Mouse (Mus musculus) left cerebral cortex, postnatal 25 days (tissue): Measurements from ENCODE around the gene Lpxn. TPM values are rescaled to one million over a fixed set of nuclear protein-coding genes. Genes with fewer than 3 reads are reported as not detected.

ENCODE experiments used
- DNase-seq, 2 experiments: peaks; one replicate each; pipeline ENCODE4 v3.0.0; 2022; ENCODE audit warnings: low spot score in 2 of 2, mixed read lengths in 1 of 2
- intact Hi-C: fragments of 180-260 bp; cut with DNase I; formaldehyde crosslinking; loops from one replicate; pipeline ENCODE4 v1.15.1; 2025
- total RNA-seq, 2 experiments: library from RNA; stranded (reverse); gene quantifications; 2 replicates each; pipeline ENCODE4 v1.2.3; 2021

Lpxn gene
- total RNA-seq: 1 to 10 TPM; 1.4 to 2.0 TPM

DNA sequence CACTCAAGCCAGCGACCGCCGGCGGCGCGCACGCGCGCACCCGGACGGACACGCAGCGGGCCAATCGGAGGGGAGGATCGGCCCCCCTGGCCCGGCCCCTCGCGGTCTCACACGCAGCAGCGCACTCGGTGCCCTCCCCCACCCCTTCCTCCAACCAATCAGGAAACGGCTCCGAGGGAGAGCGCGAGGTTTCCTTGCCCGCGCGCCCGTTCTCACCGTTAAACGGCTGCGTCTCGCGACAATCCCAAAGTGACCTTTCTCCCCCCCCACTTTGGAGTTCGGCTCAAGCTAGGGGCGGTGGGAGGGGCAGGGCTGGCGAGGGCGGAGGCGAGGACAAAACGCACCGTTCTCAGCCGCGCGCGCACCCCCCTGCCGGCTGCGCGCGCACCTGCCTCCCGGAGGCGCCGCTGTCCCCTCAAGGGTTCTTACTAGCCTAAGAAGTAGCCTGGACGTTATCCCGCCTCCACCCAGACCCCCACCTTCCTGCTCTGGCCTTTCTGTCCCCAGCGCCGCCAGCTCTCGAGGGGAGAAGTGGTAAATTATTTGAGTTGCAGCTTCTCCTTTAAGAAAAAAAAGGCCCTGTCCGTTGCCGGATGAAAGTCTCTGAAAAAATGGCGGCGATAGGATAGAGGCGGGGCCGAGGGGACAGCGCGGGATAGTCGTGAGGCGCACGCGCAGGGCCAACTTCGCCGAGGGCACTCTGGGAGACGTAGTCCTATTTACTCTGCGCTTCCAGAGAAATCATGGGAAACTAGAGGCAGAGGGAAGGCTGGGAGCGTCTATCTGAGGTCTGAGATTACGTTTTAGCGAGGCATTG, at the start of gene Lpxn, which contains the start of gene Zfp91:
TSS of gene Lpxn (plus strand) at position 683 of the 817 bp plus-strand sequence.
TSS of gene Zfp91 (minus strand) at position 616 of the 817 bp plus-strand sequence.
- intact Hi-C loops: loop anchor here (2.0 to 5.0 kb wide), 3 partner anchors 198 to 293 kb away; partner anchors contain the start of genes Dtx4 and Gm4952
- DNase-seq: peak; percentile 96 to 99

GRCm38 (mm10) chr19:12756286-12756685, 39.7 kb upstream of the Lpxn start:
- intact Hi-C loops: no loop called here
- no peak for DNase-seq

DNA sequence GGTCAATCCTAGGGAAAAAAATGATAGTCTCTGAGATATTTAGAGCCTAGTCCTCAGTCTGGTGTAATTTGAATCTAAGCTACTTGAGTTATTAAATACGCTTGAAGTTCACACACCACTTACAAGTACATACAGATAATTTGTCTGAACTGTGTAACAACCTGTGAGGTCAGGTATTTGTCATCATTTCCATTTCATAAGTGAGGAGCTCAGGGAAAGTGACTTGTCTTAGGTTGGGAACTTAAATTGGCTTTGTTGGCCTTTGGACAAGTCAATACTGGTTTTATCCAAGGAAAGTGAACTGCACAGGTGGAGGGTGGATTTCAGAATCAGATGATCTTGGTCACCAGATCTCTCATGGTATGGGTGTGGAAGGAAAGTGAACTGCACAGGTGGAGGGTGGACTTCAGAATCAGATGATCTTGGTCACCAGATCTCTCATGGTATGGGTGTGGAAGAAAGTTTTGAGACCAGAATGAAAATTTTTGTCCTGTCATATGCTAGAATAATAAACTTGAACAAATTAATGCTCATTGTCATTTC, 37.0 kb upstream of the Lpxn start:
- no peak for DNase-seq
- intact Hi-C loops: no loop called here

DNA sequence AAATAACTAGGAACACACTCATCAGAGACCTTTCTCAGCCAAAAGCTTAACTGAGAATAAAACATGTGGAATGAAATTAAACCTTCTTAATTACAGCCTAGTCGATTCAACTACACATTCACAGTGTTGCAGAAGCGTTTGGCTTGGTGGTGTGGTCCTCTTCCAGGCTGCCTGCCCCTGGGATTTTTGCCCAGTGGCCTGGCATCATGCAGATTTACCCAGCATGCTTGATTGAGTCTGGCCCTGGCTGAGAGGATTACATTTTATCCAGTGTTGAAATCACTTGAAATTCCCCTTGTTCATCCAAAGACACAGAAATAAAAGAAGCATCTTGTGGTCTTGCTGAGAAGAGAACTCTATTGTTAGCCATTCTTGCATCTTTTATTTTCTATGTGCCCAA, 36.3 kb upstream of the Lpxn start:
- intact Hi-C loops: no loop called here
- peak; percentile 14 to 53 for DNase-seq

DNA sequence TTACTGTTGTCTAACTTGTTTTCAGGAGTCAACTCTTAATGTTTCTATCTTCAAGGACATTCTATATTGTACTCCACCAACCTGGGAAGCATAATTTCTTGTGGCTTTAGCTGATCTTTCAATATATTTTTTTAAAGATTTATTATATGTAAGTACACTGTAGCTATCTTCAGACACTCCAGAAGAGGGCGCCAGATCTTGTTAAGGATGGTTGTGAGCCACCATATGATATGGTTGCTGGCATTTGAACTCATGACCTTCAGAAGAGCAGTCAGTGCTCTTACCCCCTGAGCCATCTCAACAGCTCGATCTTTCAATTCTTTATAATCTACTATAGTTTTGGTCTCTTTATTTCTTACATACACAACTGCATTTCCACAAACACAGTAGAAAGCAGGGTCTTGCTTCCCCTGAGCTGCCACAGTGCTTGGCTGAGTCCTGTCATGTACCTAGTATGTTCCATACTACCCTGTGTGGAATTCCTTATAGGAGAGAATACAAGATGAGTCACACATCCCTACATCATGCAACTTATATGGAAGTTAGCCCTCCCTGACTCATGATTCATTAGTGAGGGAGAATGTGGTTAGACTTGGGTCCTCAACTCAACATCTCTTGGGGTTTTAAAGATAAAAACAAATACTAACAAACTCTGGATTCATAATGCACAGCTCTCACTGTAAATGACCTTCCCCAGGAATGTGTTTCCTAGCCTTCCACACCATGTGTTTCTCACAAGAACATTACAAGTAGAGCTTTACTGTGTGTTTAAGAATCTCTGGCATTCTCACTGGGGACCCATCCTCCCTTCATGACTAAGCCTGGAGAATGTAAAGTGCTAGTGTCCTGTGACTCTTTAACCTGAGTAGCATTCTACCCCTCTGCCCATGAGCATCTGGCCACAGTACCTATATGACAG, 33.5 kb upstream of the Lpxn start:
- intact Hi-C loops: no loop called here
- DNase-seq: no peak

GRCm38 (mm10) chr19:12765308-12765707, 30.7 kb upstream of the Lpxn start, which contains the start of gene Cntf:
TSS of gene Cntf (minus strand) at chr19:12765632.
- intact Hi-C loops: no loop called here
- DNase-seq: no peak

DNA sequence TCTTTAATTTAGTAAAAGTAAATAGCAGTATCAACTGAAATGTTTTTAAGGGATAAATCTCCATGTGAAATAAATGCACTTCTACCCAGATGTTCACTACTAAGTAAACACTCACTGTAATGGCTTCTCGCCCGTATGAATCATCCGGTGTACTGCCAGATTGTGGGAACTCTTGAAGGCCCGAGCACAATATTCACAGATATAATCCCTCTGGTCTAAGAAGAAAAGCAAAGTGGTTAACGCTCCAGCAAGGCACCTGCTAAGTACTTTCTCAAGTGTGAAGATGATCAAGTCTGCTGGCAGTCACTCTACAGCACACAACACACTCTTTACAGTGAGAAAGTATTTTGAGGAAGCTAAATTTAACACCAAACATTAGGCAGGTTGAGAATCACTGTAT, 25.1 kb upstream of the Lpxn start:
- intact Hi-C loops: no loop called here
- DNase-seq: no peak

DNA sequence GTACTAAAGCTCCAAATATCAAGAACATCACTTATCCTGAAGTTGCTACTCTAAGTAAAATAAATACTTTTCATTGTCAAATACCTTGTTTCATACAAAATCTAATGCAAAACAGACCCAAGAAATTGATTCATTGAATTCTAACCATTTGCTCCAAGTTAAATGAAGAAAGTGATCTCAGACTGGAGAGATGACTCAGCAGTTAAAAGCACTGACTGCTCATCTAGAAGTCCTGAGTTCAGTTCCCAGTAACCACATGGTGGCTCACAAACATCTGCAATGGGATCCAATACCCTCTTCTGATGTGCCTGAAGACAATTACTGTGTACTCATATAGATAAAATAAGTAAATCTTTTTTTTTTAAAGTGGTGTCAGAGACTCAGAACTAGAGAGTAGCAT, 15.6 kb upstream of the Lpxn start:
- DNase-seq: no peak
- intact Hi-C loops: no loop called here

DNA sequence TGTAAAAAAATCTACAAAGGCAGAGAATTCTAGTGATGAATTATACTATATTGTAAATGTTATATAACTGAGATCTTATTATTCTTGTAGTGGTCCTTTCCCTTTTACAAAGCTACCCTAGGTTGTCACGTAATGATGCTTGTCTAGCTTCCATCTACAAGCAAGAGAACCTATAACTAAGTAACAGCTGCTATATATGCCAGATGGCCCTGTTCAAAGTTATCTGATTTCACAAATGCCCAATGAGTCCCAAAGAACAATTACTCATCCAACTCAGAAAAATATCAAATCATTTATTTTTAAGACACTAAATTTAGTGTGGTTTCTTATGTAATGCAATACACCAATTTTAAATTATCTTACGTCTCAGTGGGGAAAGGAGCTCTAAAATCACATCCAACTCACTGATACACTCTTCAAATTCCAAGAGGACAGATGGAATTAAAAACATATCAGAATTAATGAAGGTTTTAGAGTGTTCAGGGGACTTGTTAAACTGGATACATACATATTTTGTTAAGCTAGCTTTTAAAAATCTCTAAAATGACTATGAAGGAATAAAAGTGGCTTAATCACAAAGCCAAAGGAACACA, 9.1 kb upstream of the Lpxn start:
- DNase-seq: peak in 1 of 2 experiments; percentile 62
- intact Hi-C loops: no loop called here

GRCm38 (mm10) chr19:12787721-12788120, 8.3 kb upstream of the Lpxn start:
- DNase-seq: no peak
- intact Hi-C loops: no loop called here

DNA sequence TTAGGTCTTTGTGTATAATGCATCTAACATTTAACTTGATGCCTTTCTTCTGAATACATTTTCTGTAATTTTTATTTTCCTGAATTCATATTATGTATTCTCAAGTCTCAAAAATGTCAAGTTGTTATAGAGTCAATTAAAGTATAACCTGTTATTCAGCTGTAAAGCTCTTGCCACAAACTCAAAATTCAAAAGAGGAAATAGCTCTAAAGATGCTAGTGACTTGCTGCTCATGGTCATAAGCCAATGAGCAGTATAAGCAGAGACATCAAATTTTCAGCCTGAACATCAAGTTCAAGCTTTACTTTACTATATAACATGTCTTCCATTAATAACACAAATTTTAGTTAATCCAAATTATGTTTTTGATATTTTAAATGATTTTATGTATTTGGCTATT, 3.6 kb upstream of the Lpxn start:
- intact Hi-C loops: loop anchor here (5.0 kb wide), 1 partner anchor 780 kb away; no protein-coding TSS in a partner anchor
- no peak for DNase-seq

DNA sequence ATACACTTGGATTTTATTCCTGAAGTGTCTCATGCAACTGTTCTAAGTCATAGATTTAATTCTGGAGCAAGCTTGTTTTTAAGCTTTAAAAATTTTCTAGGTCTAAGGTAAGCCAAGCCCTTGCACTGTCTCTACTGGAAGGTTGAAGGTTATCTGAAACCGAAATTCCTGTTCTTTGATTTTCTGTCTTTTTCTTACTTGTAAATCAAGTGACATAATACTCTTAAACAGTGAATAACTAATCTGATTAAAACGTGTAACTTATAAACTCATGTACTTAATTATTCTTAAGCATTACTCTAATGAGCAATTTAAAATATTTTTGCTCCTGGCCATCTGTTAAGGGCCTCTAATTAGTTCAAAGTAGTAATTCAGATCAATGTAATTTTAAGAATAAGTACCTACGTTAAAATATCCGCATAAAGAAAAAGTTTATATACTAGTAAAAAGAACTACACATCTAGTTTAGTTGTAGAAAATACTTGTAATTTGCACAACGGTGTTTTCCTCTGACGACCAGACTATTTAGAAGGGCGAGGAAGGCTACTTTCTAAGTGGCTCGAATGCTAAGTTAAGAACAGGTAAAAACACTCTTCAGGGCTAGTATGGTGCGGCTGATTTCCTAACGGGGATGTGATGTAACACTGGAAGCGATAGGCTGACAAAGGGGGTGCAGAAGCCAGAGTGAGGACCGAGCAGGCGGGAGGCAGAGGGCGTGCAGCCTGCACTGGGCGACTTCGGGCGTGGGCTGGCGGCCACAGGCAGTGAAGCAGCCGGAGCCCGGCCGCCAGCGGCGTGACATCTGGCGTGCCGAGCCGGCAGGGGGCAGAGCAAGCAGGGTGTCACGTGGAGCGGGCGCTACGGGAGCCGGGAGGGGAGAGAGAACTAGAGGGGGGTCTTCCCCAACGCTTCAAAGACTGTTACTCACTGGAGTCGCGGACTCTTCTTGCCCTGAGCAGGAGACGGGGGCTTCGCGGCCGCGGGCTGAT, 1.6 kb upstream of the Lpxn start:
- peak; percentile 94 to 95 for DNase-seq
- intact Hi-C loops: loop anchor here (1.0 to 5.0 kb wide), 4 partner anchors 72 to 782 kb away; partner anchors contain the start of genes Dtx4 and Gm4952

DNA sequence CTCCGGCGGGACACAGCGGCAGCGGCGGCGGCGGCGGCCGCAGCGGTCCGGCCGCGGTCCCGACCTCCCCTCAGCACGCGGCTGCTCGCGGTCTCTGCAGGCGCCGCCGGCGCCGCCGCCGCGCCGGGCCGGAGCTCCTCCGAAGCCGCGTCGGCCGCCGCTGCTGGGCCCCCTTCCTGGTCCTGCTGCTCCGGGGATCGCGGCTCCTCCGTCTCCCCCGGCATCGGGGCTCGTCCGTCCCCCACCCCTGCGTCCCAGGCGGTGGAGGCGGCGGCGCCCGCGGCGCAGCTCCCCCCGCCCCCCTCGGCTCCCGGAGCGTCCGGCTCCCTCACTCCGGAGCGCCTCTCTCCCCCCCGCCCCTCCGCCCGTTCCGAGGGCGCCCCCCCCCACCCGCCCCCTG, 883 bp upstream of the Lpxn start:
- DNase-seq: no peak
- intact Hi-C loops: loop anchor here (5.0 kb wide), 2 partner anchors 198 to 293 kb away; partner anchors contain the start of genes Dtx4 and Gm4952

- intact Hi-C loops: loop anchor here (2.0 to 5.0 kb wide), 3 partner anchors 199 to 294 kb away; partner anchors contain the start of genes Dtx4 and Gm4952
- peak in 1 of 2 experiments; percentile 77 for DNase-seq
These were observed 437 bp downstream of the Lpxn start for GRCm38 (mm10) chr19:12796328-12796931.

DNA sequence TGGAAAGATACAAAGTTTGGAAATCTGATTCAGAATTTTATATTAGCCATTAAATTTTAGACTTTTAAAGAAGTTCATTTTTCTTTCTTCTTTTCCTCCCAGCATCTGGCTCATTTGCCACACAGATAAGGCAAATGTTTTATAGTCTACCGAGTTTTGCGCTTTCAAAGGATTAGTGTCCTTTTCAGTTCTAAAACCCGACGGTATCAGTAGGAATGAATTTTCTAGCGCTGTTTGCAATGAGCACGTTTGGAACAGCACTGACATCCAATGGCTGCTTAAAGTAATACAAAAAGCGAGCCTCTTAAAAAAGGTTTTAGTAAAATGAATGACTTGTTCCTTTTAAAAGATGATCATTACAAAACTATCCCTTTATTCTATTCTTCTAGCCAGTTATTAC, 1.1 kb downstream of the Lpxn start:
- intact Hi-C loops: loop anchor here (2.0 to 5.0 kb wide), 3 partner anchors 200 to 295 kb away; partner anchors contain the start of genes Dtx4 and Gm4952
- peak in 1 of 2 experiments; percentile 47 for DNase-seq

- intact Hi-C loops: loop anchor here (5.0 kb wide), 2 partner anchors 201 to 296 kb away; partner anchors contain the start of genes Dtx4 and Gm4952
- no peak for DNase-seq
These were observed 2.4 kb downstream of the Lpxn start for GRCm38 (mm10) chr19:12798404-12798803.

DNA sequence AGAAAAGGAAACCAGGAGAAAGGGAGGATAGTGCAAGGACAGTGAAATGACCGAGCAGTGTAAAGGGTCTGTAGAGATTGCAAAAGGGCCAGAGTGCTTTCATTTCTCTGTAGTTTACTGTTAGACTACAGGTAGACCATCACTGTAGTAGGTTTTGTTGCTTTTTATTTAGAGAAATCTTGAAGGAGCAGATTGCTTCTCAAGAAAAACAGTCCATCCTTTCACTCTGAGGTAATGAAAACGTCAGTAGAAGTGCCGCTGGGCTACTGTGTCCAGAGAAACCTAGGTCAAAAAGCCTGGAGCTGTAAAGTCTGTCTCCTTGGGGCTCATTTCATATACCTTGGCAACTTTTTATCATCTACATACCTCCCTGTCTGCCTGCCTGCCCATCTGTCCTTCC, 3.1 kb downstream of the Lpxn start:
- DNase-seq: no peak
- intact Hi-C loops: loop anchor here (5.0 kb wide), 2 partner anchors 202 to 297 kb away; partner anchors contain the start of genes Dtx4 and Gm4952
